Mouse (Mus musculus) liver, postnatal 0 days (tissue): ENCODE measurements around the gene Cs.

Source experiments
- CTCF ChIP-seq: sonication (generic); IDR thresholded peaks from 2 replicates; pipeline ENCODE4 v1.5.1; 2016; ENCODE audit warnings: antibody characterized with exemption, low read depth
- EP300 ChIP-seq: IDR thresholded peaks from 2 replicates; pipeline ENCODE4 v1.6.1; 2016; ENCODE audit warnings: antibody characterized with exemption, low read depth, mild to moderate bottlenecking

- TF ChIP-seq CTCF = no peak
- no peak for TF ChIP-seq EP300
These were observed 33.1 kb downstream of the Cs start for GRCm38 (mm10) chr10:128370601-128371000.
